Mouse (Mus musculus): ENCODE data around the gene Pheta2. TPM values are rescaled to one million over a fixed set of nuclear protein-coding genes. Genes with fewer than 3 reads are reported as not detected.

Pheta2 gene
- total RNA-seq, 1 experiment = 0.85 TPM

GRCm38 (mm10) chr15:82379511-82379870 lies 40.7 kb downstream of the Pheta2 start:
- peaks cover 0 to 2% of the 10 kb centered on the region in 2 experiments; a peak in 1 of 4 replicates for H3K4me1 ChIP-seq (ENCODE audit: control insufficient read depth in 2 of 2, insufficient read depth in 2 of 2, low read length in 2 of 2, poor library complexity in 1 of 2)
- no peak overlapping the region for H3K27ac ChIP-seq (ENCODE audit: insufficient read depth, low read depth, low read length, poor library complexity, severe bottlenecking)

GRCm38 (mm10) chr15:82379871-82380713 lies 41.4 kb downstream of the Pheta2 start, which contains the start of gene Cyp2d22:
Gene Cyp2d22, minus strand, starts transcription at chr15:82380260.
- Histone ChIP-seq H3K9ac (ENCODE audit: insufficient read depth, low read depth, low read length, poor library complexity, severe bottlenecking) (0 out of 2 replicates have a peak within 1 kb of the TSS, but pooled peaks have one; percentile 9), H3K36me3 (ENCODE audit: control insufficient read depth, insufficient read depth, low read length, poor library complexity, severe bottlenecking) (no peaks in the 10 kb centered on the region), H3K4me3 (ENCODE audit: insufficient read depth in 1 of 2, low read depth in 1 of 2, low read length in 2 of 2, poor library complexity in 1 of 2, severe bottlenecking in 1 of 2) (peak within 1 kb of the TSS; percentile 35 to 60), H3K27ac (ENCODE audit: insufficient read depth, low read depth, low read length, poor library complexity, severe bottlenecking) (no peak within 1 kb of the TSS), H3K4me1 (ENCODE audit: control insufficient read depth in 2 of 2, insufficient read depth in 2 of 2, low read length in 2 of 2, poor library complexity in 1 of 2) (peaks cover 0 to 2% of the 10 kb centered on the region in 2 experiments; a peak in 1 of 4 replicates), H3K9me3 (ENCODE audit: control insufficient read depth, insufficient read depth, low read depth, low read length) (no peaks in the 10 kb centered on the region)
- peak; percentile 11 for DNase-seq (ENCODE audit: low read depth, low spot score)
- in situ Hi-C loops (cut with MboI; ENCODE audit: low sequenced_read_pairs in 2 of 2, unreplicated experiment in 2 of 2) = no loop called here
- no peak for TF ChIP-seq ZC3H11A (IDR thresholded peaks at IDR 0.05; ENCODE audit: borderline replicate concordance, low read depth, low read length)
- no peak for TF ChIP-seq CHD2 (IDR thresholded peaks at IDR 0.05; ENCODE audit: low read depth, low read length)
- no peak for TF ChIP-seq ZNF384 (IDR thresholded peaks at IDR 0.05; ENCODE audit: low read depth, low read length)
- TF ChIP-seq HCFC1 (IDR thresholded peaks at IDR 0.05; ENCODE audit: borderline replicate concordance, insufficient read depth, low read length) = no peak
- no peak for TF ChIP-seq MAFK (IDR thresholded peaks at IDR 0.05; ENCODE audit: insufficient read depth, low read depth, low read length)

More at GRCm38 (mm10) chr15:82379511-82379870, 40.7 kb downstream of the Pheta2 start:
- DNase-seq (ENCODE audit: low read depth, low spot score) = no peak
- Histone ChIP-seq H3K9ac (ENCODE audit: insufficient read depth, low read depth, low read length, poor library complexity, severe bottlenecking) (no peak overlapping the region), H3K9me3 (ENCODE audit: control insufficient read depth, insufficient read depth, low read depth, low read length) (no peaks in the 10 kb centered on the region), H3K36me3 (ENCODE audit: control insufficient read depth, insufficient read depth, low read length, poor library complexity, severe bottlenecking) (no peaks in the 10 kb centered on the region), H3K4me3 (ENCODE audit: insufficient read depth in 1 of 2, low read depth in 1 of 2, low read length in 2 of 2, poor library complexity in 1 of 2, severe bottlenecking in 1 of 2) (peak overlapping the region; percentile 35 to 60)
- in situ Hi-C loops (cut with MboI; ENCODE audit: low sequenced_read_pairs in 2 of 2, unreplicated experiment in 2 of 2) = no loop called here
- TF ChIP-seq ZNF384 (IDR thresholded peaks at IDR 0.05; ENCODE audit: low read depth, low read length) = no peak

- no peak overlapping the region for H3K4me3 ChIP-seq (ENCODE audit: insufficient read depth in 1 of 2, low read depth in 1 of 2, low read length in 2 of 2, poor library complexity in 1 of 2, severe bottlenecking in 1 of 2)
- no peaks in the 10 kb centered on the region for H3K9me3 ChIP-seq (ENCODE audit: control insufficient read depth, insufficient read depth, low read depth, low read length)
- no peaks in the 10 kb centered on the region for H3K36me3 ChIP-seq (ENCODE audit: control insufficient read depth, insufficient read depth, low read length, poor library complexity, severe bottlenecking)
- H3K9ac ChIP-seq (ENCODE audit: insufficient read depth, low read depth, low read length, poor library complexity, severe bottlenecking) = no peak overlapping the region
- DNase-seq (ENCODE audit: low read depth, low spot score) = no peak
- peaks cover 0 to 2% of the 10 kb centered on the region in 2 experiments; a peak in 1 of 4 replicates for H3K4me1 ChIP-seq (ENCODE audit: control insufficient read depth in 2 of 2, insufficient read depth in 2 of 2, low read length in 2 of 2, poor library complexity in 1 of 2)
- H3K27ac ChIP-seq (ENCODE audit: insufficient read depth, low read depth, low read length, poor library complexity, severe bottlenecking) = no peak overlapping the region
- in situ Hi-C loops (cut with MboI; ENCODE audit: low sequenced_read_pairs in 2 of 2, unreplicated experiment in 2 of 2) = no loop called here
- TF ChIP-seq CHD2 (IDR thresholded peaks at IDR 0.05; ENCODE audit: low read depth, low read length) (no peak), ZC3H11A (IDR thresholded peaks at IDR 0.05; ENCODE audit: borderline replicate concordance, low read depth, low read length) (no peak), HCFC1 (IDR thresholded peaks at IDR 0.05; ENCODE audit: borderline replicate concordance, insufficient read depth, low read length) (no peak), ZNF384 (IDR thresholded peaks at IDR 0.05; ENCODE audit: low read depth, low read length) (no peak), MAFK (IDR thresholded peaks at IDR 0.05; ENCODE audit: insufficient read depth, low read depth, low read length) (no peak)
Measured at GRCm38 (mm10) chr15:82380714-82381062, 41.9 kb downstream of the Pheta2 start.

GRCm38 (mm10) chr15:82382441-82382840 lies 43.7 kb downstream of the Pheta2 start:
- peaks cover 0 to 2% of the 10 kb centered on the region in 2 experiments; a peak in 1 of 4 replicates for H3K4me1 ChIP-seq (ENCODE audit: control insufficient read depth in 2 of 2, insufficient read depth in 2 of 2, low read length in 2 of 2, poor library complexity in 1 of 2)
- DNase-seq (ENCODE audit: low read depth, low spot score) = no peak
- no peak for TF ChIP-seq MAFK (IDR thresholded peaks at IDR 0.05; ENCODE audit: insufficient read depth, low read depth, low read length)
- TF ChIP-seq ZNF384 (IDR thresholded peaks at IDR 0.05; ENCODE audit: low read depth, low read length) = no peak
- no peak for TF ChIP-seq ZC3H11A (IDR thresholded peaks at IDR 0.05; ENCODE audit: borderline replicate concordance, low read depth, low read length)
- TF ChIP-seq CHD2 (IDR thresholded peaks at IDR 0.05; ENCODE audit: low read depth, low read length) = no peak
- TF ChIP-seq HCFC1 (IDR thresholded peaks at IDR 0.05; ENCODE audit: borderline replicate concordance, insufficient read depth, low read length) = no peak
- no peak overlapping the region for H3K4me3 ChIP-seq (ENCODE audit: insufficient read depth in 1 of 2, low read depth in 1 of 2, low read length in 2 of 2, poor library complexity in 1 of 2, severe bottlenecking in 1 of 2)
- no peaks in the 10 kb centered on the region for H3K36me3 ChIP-seq (ENCODE audit: control insufficient read depth, insufficient read depth, low read length, poor library complexity, severe bottlenecking)
- no peak overlapping the region for H3K27ac ChIP-seq (ENCODE audit: insufficient read depth, low read depth, low read length, poor library complexity, severe bottlenecking)
- no peak overlapping the region for H3K9ac ChIP-seq (ENCODE audit: insufficient read depth, low read depth, low read length, poor library complexity, severe bottlenecking)
- no peaks in the 10 kb centered on the region for H3K9me3 ChIP-seq (ENCODE audit: control insufficient read depth, insufficient read depth, low read depth, low read length)
- in situ Hi-C loops (cut with MboI; ENCODE audit: low sequenced_read_pairs in 2 of 2, unreplicated experiment in 2 of 2) = no loop called here

Measured in ES-E14 (cell line).